Mouse (Mus musculus): ENCODE results near the gene Sgms1. TPM values are rescaled to one million over a fixed set of nuclear protein-coding genes. Genes with fewer than 3 reads are reported as not detected.
A peak's percentile ranks its signal among the peaks of the same experiment; 100 is the strongest.
"Not testable (repeated sequence)": the region's sequence is repeated elsewhere in the genome, so short reads cannot be mapped to it uniquely, and the experiment has no call there.

Sgms1 gene
- total RNA-seq, 2 experiments from 2014 or later: 62.4 to 73.1 TPM

GRCm38 (mm10) chr19:32358699-32359517 lies 30.6 kb downstream of the Sgms1 start:
- DNase-seq (ENCODE audit: low spot score in 2 of 2): no peak

- DNase-seq (ENCODE audit: low spot score in 2 of 2): not testable (repeated sequence)
Observed at GRCm38 (mm10) chr19:32358011-32358410, 31.5 kb downstream of the Sgms1 start.

- peak in 1 of 2 experiments; percentile 34 for DNase-seq (ENCODE audit: low spot score in 2 of 2)
Observed at GRCm38 (mm10) chr19:32356166-32356565, 33.3 kb downstream of the Sgms1 start.

- no peak for DNase-seq (ENCODE audit: low spot score in 2 of 2)
Observed at GRCm38 (mm10) chr19:32353447-32353846, 36.1 kb downstream of the Sgms1 start.

- DNase-seq (ENCODE audit: low spot score in 2 of 2): no peak
Observed at GRCm38 (mm10) chr19:32348955-32349654, 40.4 kb downstream of the Sgms1 start.

- no peak for DNase-seq (ENCODE audit: low spot score in 2 of 2)
Observed at GRCm38 (mm10) chr19:32347491-32347890, 42.0 kb downstream of the Sgms1 start.

- DNase-seq (ENCODE audit: low spot score in 2 of 2): no peak
Observed at GRCm38 (mm10) chr19:32346624-32347341, 42.7 kb downstream of the Sgms1 start.

GRCm38 (mm10) chr19:32346176-32346575 lies 43.3 kb downstream of the Sgms1 start:
- peak in 1 of 2 experiments; percentile 55 for DNase-seq (ENCODE audit: low spot score in 2 of 2)

GRCm38 (mm10) chr19:32345181-32345745 lies 44.3 kb downstream of the Sgms1 start:
- DNase-seq (ENCODE audit: low spot score in 2 of 2): no peak

GRCm38 (mm10) chr19:32344738-32345121 lies 44.8 kb downstream of the Sgms1 start:
- DNase-seq (ENCODE audit: low spot score in 2 of 2): no peak

GRCm38 (mm10) chr19:32343937-32344737 lies 45.4 kb downstream of the Sgms1 start:
- no peak for DNase-seq (ENCODE audit: low spot score in 2 of 2)

- no peak for DNase-seq (ENCODE audit: low spot score in 2 of 2)
Observed at GRCm38 (mm10) chr19:32342436-32342835, 47.1 kb downstream of the Sgms1 start.

- no peak for DNase-seq (ENCODE audit: low spot score in 2 of 2)
Observed at GRCm38 (mm10) chr19:32341091-32341490, 48.4 kb downstream of the Sgms1 start.

- no peak for DNase-seq (ENCODE audit: low spot score in 2 of 2)
Observed at GRCm38 (mm10) chr19:32340168-32340567, 49.3 kb downstream of the Sgms1 start.

GRCm38 (mm10) chr19:32337708-32338107 lies 51.8 kb downstream of the Sgms1 start:
- no peak for DNase-seq (ENCODE audit: low spot score in 2 of 2)

GRCm38 (mm10) chr19:32334751-32335150 lies 54.8 kb downstream of the Sgms1 start:
- no peak for DNase-seq (ENCODE audit: low spot score in 2 of 2)

GRCm38 (mm10) chr19:32333544-32333943 lies 56.0 kb downstream of the Sgms1 start:
- DNase-seq (ENCODE audit: low spot score in 2 of 2): no peak

GRCm38 (mm10) chr19:32332779-32333460 lies 56.6 kb downstream of the Sgms1 start:
- DNase-seq (ENCODE audit: low spot score in 2 of 2): no peak

- DNase-seq (ENCODE audit: low spot score in 2 of 2): no peak
Observed at GRCm38 (mm10) chr19:32330231-32330630, 59.3 kb downstream of the Sgms1 start.

- DNase-seq (ENCODE audit: low spot score in 2 of 2): no peak
Observed at GRCm38 (mm10) chr19:32329511-32329910, 60.0 kb downstream of the Sgms1 start.

Data from gastrocnemius, postnatal 4 days (tissue).